Mouse (Mus musculus): Measurements from ENCODE around the gene Nrp1. TPM values are rescaled to one million over a fixed set of nuclear protein-coding genes. Genes with fewer than 3 reads are reported as not detected.

Nrp1 gene
- polyA plus RNA-seq, 1 experiment from 2014 or later, result 21.4 TPM

- Histone ChIP-seq H3K27ac (ENCODE audit: low read depth, low read length) (no peak overlapping the region), H3K36me3 (ENCODE audit: control insufficient read depth, insufficient read depth, low read length) (no peaks in the 10 kb centered on the region), H3K4me1 (ENCODE audit: control insufficient read depth, insufficient read depth, low read length) (peaks cover 9% of the 10 kb centered on the region), H3K9me3 (ENCODE audit: control insufficient read depth, low read length) (no peaks in the 10 kb centered on the region), H3K4me3 (ENCODE audit: low read depth, low read length) (no peak overlapping the region), H3K27me3 (ENCODE audit: control insufficient read depth, insufficient read depth, low read length) (peaks cover 11% of the 10 kb centered on the region), H3K9ac (ENCODE audit: low read length) (no peak overlapping the region), H3K4me2 (no peak overlapping the region)
- 88% methylated on average over 2 of the region's 2 CpGs for WGBS
- ATAC-seq (ENCODE audit: low FRiP score) (no peak), DNase-seq (ENCODE audit: low spot score, missing footprints) (no peak)
Observed at GRCm38 (mm10) chr8:128352821-128353220, 5.6 kb upstream of the Nrp1 start.

GRCm38 (mm10) chr8:128353999-128354398 lies 4.4 kb upstream of the Nrp1 start:
- 3% methylated on average over 1 of the region's 1 CpGs for WGBS
- Histone ChIP-seq H3K9ac (ENCODE audit: low read length) (no peak overlapping the region), H3K4me1 (ENCODE audit: control insufficient read depth, insufficient read depth, low read length) (peaks cover 15% of the 10 kb centered on the region), H3K9me3 (ENCODE audit: control insufficient read depth, low read length) (no peaks in the 10 kb centered on the region), H3K27me3 (ENCODE audit: control insufficient read depth, insufficient read depth, low read length) (peaks cover 11% of the 10 kb centered on the region), H3K27ac (ENCODE audit: low read depth, low read length) (no peak overlapping the region), H3K4me3 (ENCODE audit: low read depth, low read length) (no peak overlapping the region), H3K36me3 (ENCODE audit: control insufficient read depth, insufficient read depth, low read length) (no peaks in the 10 kb centered on the region), H3K4me2 (no peak overlapping the region)
- DNase-seq (ENCODE audit: low spot score, missing footprints) (peak; percentile 68), ATAC-seq (ENCODE audit: low FRiP score) (no peak)

GRCm38 (mm10) chr8:128355091-128355490 lies 3.3 kb upstream of the Nrp1 start:
- peaks cover 15% of the 10 kb centered on the region for H3K4me1 ChIP-seq (ENCODE audit: control insufficient read depth, insufficient read depth, low read length)
- peaks cover 11% of the 10 kb centered on the region for H3K27me3 ChIP-seq (ENCODE audit: control insufficient read depth, insufficient read depth, low read length)
- ATAC-seq (ENCODE audit: low FRiP score) (no peak), DNase-seq (ENCODE audit: low spot score, missing footprints) (peak; percentile 77)
- H3K4me3 ChIP-seq (ENCODE audit: low read depth, low read length), result no peak overlapping the region
- no peak overlapping the region for H3K27ac ChIP-seq (ENCODE audit: low read depth, low read length)
- no peaks in the 10 kb centered on the region for H3K36me3 ChIP-seq (ENCODE audit: control insufficient read depth, insufficient read depth, low read length)
- no peak overlapping the region for H3K9ac ChIP-seq (ENCODE audit: low read length)
- H3K4me2 ChIP-seq, result no peak overlapping the region
- no peaks in the 10 kb centered on the region for H3K9me3 ChIP-seq (ENCODE audit: control insufficient read depth, low read length)
- 94% methylated on average over 1 of the region's 1 CpGs for WGBS

GRCm38 (mm10) chr8:128356170-128356569 lies 2.2 kb upstream of the Nrp1 start:
- H3K9me3 ChIP-seq (ENCODE audit: control insufficient read depth, low read length), result no peaks in the 10 kb centered on the region
- DNase-seq (ENCODE audit: low spot score, missing footprints), result no peak
- no peak overlapping the region for H3K9ac ChIP-seq (ENCODE audit: low read length)
- no peak overlapping the region for H3K4me2 ChIP-seq
- 89% methylated on average over 5 of the region's 5 CpGs for WGBS
- no peak for ATAC-seq (ENCODE audit: low FRiP score)
- H3K36me3 ChIP-seq (ENCODE audit: control insufficient read depth, insufficient read depth, low read length), result no peaks in the 10 kb centered on the region
- peaks cover 13% of the 10 kb centered on the region for H3K27me3 ChIP-seq (ENCODE audit: control insufficient read depth, insufficient read depth, low read length)
- no peak overlapping the region for H3K4me3 ChIP-seq (ENCODE audit: low read depth, low read length)
- no peak overlapping the region for H3K27ac ChIP-seq (ENCODE audit: low read depth, low read length)
- H3K4me1 ChIP-seq (ENCODE audit: control insufficient read depth, insufficient read depth, low read length), result peaks cover 18% of the 10 kb centered on the region

DNA sequence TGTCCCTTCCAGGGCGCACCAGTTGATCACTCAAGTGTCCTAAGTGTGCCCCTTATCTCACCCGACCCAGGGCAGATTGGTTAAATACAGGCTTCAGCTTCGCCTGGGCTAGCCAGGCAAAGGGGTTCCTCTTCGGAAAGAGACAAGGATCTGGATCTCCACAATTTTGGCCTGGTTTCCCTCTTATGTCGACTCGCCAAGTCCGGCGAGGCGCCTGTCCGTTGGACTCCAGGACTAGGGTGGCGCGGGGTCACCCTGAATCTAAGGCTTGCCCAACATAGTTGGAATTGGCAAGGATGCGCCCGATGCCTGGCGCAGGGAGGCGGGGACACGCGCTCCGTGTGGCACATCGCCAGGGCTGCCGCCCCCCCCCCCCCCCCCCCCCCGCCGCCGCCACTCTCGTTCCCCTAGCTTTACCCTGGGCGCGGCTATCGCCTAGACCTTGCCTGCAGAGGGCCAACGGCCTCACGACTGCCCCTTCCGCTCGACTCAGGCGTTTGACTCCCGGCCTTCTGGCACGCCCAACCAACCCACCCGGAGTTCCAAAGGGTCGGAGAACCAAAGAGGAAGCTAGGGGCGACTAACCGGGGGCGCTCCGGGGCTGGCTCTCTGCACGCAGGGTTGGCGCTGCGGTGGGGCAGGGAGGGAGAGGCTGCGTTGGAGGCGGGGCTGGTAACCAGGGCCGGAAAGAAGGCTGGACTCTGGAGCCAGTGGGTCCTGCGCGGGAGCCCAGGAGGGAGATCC lies 1.4 kb upstream of the Nrp1 start:
- Histone ChIP-seq H3K4me2 (peak overlapping the region; percentile 97), H3K27me3 (ENCODE audit: control insufficient read depth, insufficient read depth, low read length) (peaks cover 15% of the 10 kb centered on the region), H3K4me3 (ENCODE audit: low read depth, low read length) (peak overlapping the region; percentile 63), H3K9ac (ENCODE audit: low read length) (peak overlapping the region; percentile 65), H3K36me3 (ENCODE audit: control insufficient read depth, insufficient read depth, low read length) (no peaks in the 10 kb centered on the region), H3K4me1 (ENCODE audit: control insufficient read depth, insufficient read depth, low read length) (peaks cover 24% of the 10 kb centered on the region), H3K27ac (ENCODE audit: low read depth, low read length) (no peak overlapping the region), H3K9me3 (ENCODE audit: control insufficient read depth, low read length) (no peaks in the 10 kb centered on the region)
- 2% methylated on average over 40 of the region's 49 CpGs for WGBS
- DNase-seq (ENCODE audit: low spot score, missing footprints), result peak; percentile 89
- ATAC-seq (ENCODE audit: low FRiP score), result peak; percentile 74

DNA sequence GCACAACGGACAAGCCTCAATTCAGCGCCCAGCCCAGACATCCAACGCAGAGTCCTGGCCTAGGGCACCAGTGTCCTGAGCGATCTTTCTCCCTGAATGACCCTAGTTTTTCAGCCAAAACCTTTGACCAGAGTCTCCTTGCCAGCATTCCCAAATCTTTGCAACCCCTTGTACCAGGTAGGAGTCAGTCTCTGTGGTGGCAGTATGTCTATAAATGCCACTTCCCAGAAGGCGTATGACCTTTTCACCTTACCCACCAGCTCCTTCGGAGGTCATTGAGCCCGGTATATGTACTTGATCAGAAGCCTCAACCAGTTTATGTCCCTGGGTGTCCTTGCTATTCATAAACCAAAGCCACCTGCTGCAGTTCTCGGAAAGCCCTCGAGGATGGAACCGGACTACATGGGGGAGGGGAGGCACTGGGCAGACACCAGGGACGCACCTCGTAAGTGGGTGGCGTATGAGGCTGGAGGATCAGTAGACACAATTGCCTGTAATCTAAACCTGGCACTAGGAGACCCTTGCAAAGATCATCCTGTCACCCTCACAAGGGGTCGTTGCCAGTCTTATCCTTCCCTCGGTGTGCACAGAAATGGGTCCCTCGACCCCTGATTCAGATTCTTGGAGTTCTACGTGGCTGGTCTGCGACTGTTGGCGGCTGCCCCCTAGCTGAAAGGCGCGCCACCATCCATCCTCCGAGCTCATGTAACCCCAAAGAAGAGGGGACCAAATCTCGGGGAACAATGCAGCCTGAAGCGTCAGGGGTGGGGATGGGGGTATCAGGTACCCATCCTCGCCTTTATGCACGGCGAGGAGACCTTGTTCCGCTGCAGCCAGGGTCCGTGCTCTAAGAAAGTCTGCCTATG lies 631 bp upstream of the Nrp1 start:
- no peaks in the 10 kb centered on the region for H3K36me3 ChIP-seq (ENCODE audit: control insufficient read depth, insufficient read depth, low read length)
- H3K27ac ChIP-seq (ENCODE audit: low read depth, low read length), result no peak overlapping the region
- DNase-seq (ENCODE audit: low spot score, missing footprints), result peak; percentile 96
- ATAC-seq (ENCODE audit: low FRiP score), result peak; percentile 46
- under 1% methylated on average over 29 of the region's 29 CpGs for WGBS
- H3K4me3 ChIP-seq (ENCODE audit: low read depth, low read length), result peak overlapping the region; percentile 63
- H3K4me2 ChIP-seq, result peak overlapping the region; percentile 97
- peak overlapping the region; percentile 75 for H3K9ac ChIP-seq (ENCODE audit: low read length)
- H3K4me1 ChIP-seq (ENCODE audit: control insufficient read depth, insufficient read depth, low read length), result peaks cover 24% of the 10 kb centered on the region
- H3K27me3 ChIP-seq (ENCODE audit: control insufficient read depth, insufficient read depth, low read length), result peaks cover 15% of the 10 kb centered on the region
- no peaks in the 10 kb centered on the region for H3K9me3 ChIP-seq (ENCODE audit: control insufficient read depth, low read length)

DNA sequence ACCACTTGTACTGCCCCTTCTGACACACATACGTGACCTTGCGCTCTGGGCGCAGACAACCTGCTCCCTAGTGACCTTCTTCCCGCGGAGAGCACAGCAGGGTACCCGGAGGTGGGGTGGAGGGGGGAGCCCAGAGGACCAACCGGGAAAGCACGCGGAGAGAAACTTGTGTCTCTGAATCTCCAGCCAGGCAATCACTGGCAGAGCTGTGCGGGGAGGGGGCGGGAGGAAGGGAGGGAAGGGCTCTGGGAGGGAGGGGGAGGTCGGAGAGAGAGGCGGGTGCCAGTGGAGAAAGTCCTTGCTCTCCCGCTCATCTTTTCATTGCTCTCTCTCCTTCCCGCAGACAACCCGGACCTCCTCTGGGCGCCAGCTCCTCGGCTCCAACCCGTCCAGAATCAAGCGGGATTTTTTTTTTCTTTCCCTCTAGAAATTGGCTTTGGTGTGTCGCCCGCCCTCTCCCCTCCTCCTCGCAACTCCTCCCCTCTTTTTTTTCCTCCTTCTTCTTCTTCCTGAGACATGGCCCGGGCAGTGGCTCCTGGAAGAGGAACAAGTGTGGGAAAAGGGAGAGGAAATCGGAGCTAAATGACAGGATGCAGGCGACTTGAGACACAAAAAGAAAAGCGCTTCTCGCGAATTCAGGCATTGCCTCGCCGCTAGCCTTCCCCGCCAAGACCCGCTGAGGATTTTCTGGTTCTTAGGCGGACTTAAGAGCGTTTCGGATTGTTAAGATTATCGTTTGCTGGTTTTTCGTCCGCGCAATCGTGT lies 534 bp downstream of the Nrp1 start:
- H3K36me3 ChIP-seq (ENCODE audit: control insufficient read depth, insufficient read depth, low read length), result no peaks in the 10 kb centered on the region
- peak overlapping the region; percentile 63 for H3K4me3 ChIP-seq (ENCODE audit: low read depth, low read length)
- peak overlapping the region; percentile 97 for H3K4me2 ChIP-seq
- peak overlapping the region; percentile 75 for H3K9ac ChIP-seq (ENCODE audit: low read length)
- H3K9me3 ChIP-seq (ENCODE audit: control insufficient read depth, low read length), result no peaks in the 10 kb centered on the region
- H3K4me1 ChIP-seq (ENCODE audit: control insufficient read depth, insufficient read depth, low read length), result peaks cover 21% of the 10 kb centered on the region
- peak; percentile 13 for ATAC-seq (ENCODE audit: low FRiP score)
- H3K27me3 ChIP-seq (ENCODE audit: control insufficient read depth, insufficient read depth, low read length), result peaks cover 15% of the 10 kb centered on the region
- under 1% methylated on average over 41 of the region's 41 CpGs for WGBS
- peak; percentile 98 for DNase-seq (ENCODE audit: low spot score, missing footprints)
- peak overlapping the region; percentile 64 for H3K27ac ChIP-seq (ENCODE audit: low read depth, low read length)

- peak; percentile 41 for ATAC-seq (ENCODE audit: low FRiP score)
- Histone ChIP-seq H3K27me3 (ENCODE audit: control insufficient read depth, insufficient read depth, low read length) (peaks cover 15% of the 10 kb centered on the region), H3K4me1 (ENCODE audit: control insufficient read depth, insufficient read depth, low read length) (peaks cover 20% of the 10 kb centered on the region), H3K27ac (ENCODE audit: low read depth, low read length) (peak overlapping the region; percentile 64), H3K36me3 (ENCODE audit: control insufficient read depth, insufficient read depth, low read length) (no peaks in the 10 kb centered on the region), H3K9me3 (ENCODE audit: control insufficient read depth, low read length) (no peaks in the 10 kb centered on the region), H3K4me3 (ENCODE audit: low read depth, low read length) (peak overlapping the region; percentile 63), H3K9ac (ENCODE audit: low read length) (peak overlapping the region; percentile 75), H3K4me2 (peak overlapping the region; percentile 97)
- WGBS, result under 1% methylated on average over 40 of the region's 40 CpGs
- DNase-seq (ENCODE audit: low spot score, missing footprints), result peak; percentile 97
Observed at GRCm38 (mm10) chr8:128359521-128360318, 1.3 kb downstream of the Nrp1 start.
